Mouse (Mus musculus): ENCODE data around the gene Ppp1r14a.

DNA sequence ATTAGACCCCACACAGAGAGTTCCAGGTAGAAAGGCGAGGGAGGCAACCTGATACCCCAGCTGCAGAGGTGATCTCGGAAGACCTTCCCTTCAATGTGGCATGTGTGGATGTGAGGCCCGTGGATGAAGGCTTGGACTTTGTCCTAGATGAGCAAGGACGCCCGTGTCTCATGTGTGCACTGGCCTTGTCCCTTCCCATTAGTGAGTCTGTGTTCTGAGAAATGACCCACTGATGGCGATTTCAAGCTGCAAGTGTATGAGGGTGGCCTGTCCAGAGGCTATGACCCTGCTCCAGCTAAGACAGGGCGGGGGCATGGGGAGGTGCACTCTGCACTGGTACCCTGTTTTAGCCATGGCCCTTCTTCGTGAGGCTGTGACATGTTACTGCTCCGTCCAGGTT, 51.1 kb downstream of the Ppp1r14a start:
- TF ChIP-seq CTCF (IDR thresholded peaks at IDR 0.05; ENCODE audit: low read depth, low read length): no peak
- TF ChIP-seq GATA1 (IDR thresholded peaks at IDR 0.05; ENCODE audit: borderline replicate concordance, low read length): no peak
- no peak for TF ChIP-seq TAL1 (conservative IDR thresholded peaks at IDR 0.05; ENCODE audit: low read depth, low read length)
